Mouse (Mus musculus) limb, embryonic 14.5 days (tissue): ENCODE measurements around the gene Zfand3. TPM values are rescaled to one million over a fixed set of nuclear protein-coding genes. Genes with fewer than 3 reads are reported as not detected.

ENCODE experiments used
- ATAC-seq: fragments of 200-750 bp; cut with Nextera tagmentation; 2 replicates; pipeline ENCODE4 v1.8.0; 2017; ENCODE audit warnings: low read depth, moderate number of reproducible peaks, moderate TSS enrichment; ENCODE audit not compliant: low FRiP score
- DNase-seq: peaks from one replicate; pipeline ENCODE4 v3.0.0-alpha.2; 2015; ENCODE audit warnings: low spot score
- H3K27ac ChIP-seq: fragments of 300-500 bp; sonication (generic); replicated peaks from 2 replicates; pipeline ENCODE4 v1.5.1; 2014; ENCODE audit warnings: low read depth, mild to moderate bottlenecking, low read length, moderate library complexity, mixed read lengths
- H3K27me3 ChIP-seq: fragments of 300-500 bp; sonication (generic); 2 replicates; pipeline ENCODE4 v1.6.1; 2014; ENCODE audit warnings: low read length, mixed read lengths; ENCODE audit not compliant: control insufficient read depth, insufficient read depth
- H3K36me3 ChIP-seq: fragments of 300-500 bp; sonication (generic); 2 replicates; pipeline ENCODE4 v1.6.1; 2014; ENCODE audit warnings: mild to moderate bottlenecking, low read length, moderate library complexity, mixed read lengths; ENCODE audit not compliant: control insufficient read depth, insufficient read depth
- H3K4me1 ChIP-seq: fragments of 300-500 bp; sonication (generic); 2 replicates; pipeline ENCODE4 v1.6.1; 2014; ENCODE audit warnings: antibody characterized with exemption, low read length, mixed read lengths; ENCODE audit not compliant: control insufficient read depth, insufficient read depth
- H3K4me2 ChIP-seq: fragments of 300-500 bp; sonication (generic); replicated peaks from 2 replicates; pipeline ENCODE4 v1.6.1; 2014; ENCODE audit warnings: low read depth, mild to moderate bottlenecking, low read length, moderate library complexity; ENCODE audit not compliant: severe bottlenecking
- H3K4me3 ChIP-seq: fragments of 300-500 bp; sonication (generic); replicated peaks from 2 replicates; pipeline ENCODE4 v1.5.1; 2014; ENCODE audit warnings: low read length
- H3K9ac ChIP-seq: fragments of 300-500 bp; sonication (generic); 2 replicates; pipeline ENCODE4 v1.6.1; 2014; ENCODE audit warnings: mild to moderate bottlenecking, low read depth, low read length, moderate library complexity; ENCODE audit not compliant: severe bottlenecking
- H3K9me3 ChIP-seq: fragments of 300-500 bp; sonication (generic); 2 replicates; pipeline ENCODE4 v1.6.1; 2016; ENCODE audit warnings: low read length; ENCODE audit not compliant: control insufficient read depth
- POLR2A ChIP-seq: fragments of 200-500 bp; IDR thresholded peaks from 2 replicates; pipeline ENCODE4 v1.8.0; 2012; ENCODE audit warnings: inconsistent platforms, mild to moderate bottlenecking, moderate library complexity, borderline replicate concordance; ENCODE audit not compliant: insufficient read depth, insufficient read length; ENCODE audit errors: extremely low read depth
- WGBS: fragments of 180-500 bp; shearing (Covaris S2); extraction: QIAGEN DNeasy Blood & Tissue Kit; methylation state at CpG from one replicate; pipeline ENCODE4 v1.1.7; 2014; 5-methylcytosine and 5-hydroxymethylcytosine counted together
- polyA plus RNA-seq, 2 experiments: library from polyadenylated mRNA; depleted of rRNA in 1 of 2; stranded (reverse) in 1 of 2; unstranded in 1 of 2; fragments of >200 nt; fragmentation: Nextera tagmentation in 1 of 2; extraction: Ambion mirVana in 1 of 2; gene quantifications; 2 replicates each; pipeline versions ENCODE4 v1.2.1 to v1.2.3; 2012 to 2014

The Zfand3 gene
- polyA plus RNA-seq, 2 experiments, result 43.1 to 107 TPM

- ATAC-seq (no peak), DNase-seq (no peak)
- Histone ChIP-seq H3K4me1 (no peaks in the 10 kb centered on the region), H3K36me3 (no peaks in the 10 kb centered on the region), H3K27me3 (no peaks in the 10 kb centered on the region), H3K4me2 (no peak overlapping the region), H3K27ac (no peak overlapping the region), H3K9me3 (no peaks in the 10 kb centered on the region), H3K4me3 (no peak overlapping the region), H3K9ac (no peak overlapping the region)
- 88% methylated on average over 7 of the region's 7 CpGs for WGBS
- no peak for TF ChIP-seq POLR2A
Observed at GRCm38 (mm10) chr17:30112555-30113305, 108.2 kb downstream of the Zfand3 start.

- DNase-seq, result no peak
- no peak overlapping the region for H3K4me3 ChIP-seq
- no peaks in the 10 kb centered on the region for H3K36me3 ChIP-seq
- no peak overlapping the region for H3K27ac ChIP-seq
- no peaks in the 10 kb centered on the region for H3K9me3 ChIP-seq
- H3K9ac ChIP-seq, result no peak overlapping the region
- no peaks in the 10 kb centered on the region for H3K4me1 ChIP-seq
- 86% methylated on average over 3 of the region's 3 CpGs for WGBS
- no peak for TF ChIP-seq POLR2A
- no peak overlapping the region for H3K4me2 ChIP-seq
- no peaks in the 10 kb centered on the region for H3K27me3 ChIP-seq
- ATAC-seq, result no peak
Observed at GRCm38 (mm10) chr17:30114761-30115160, 110.2 kb downstream of the Zfand3 start.

DNA sequence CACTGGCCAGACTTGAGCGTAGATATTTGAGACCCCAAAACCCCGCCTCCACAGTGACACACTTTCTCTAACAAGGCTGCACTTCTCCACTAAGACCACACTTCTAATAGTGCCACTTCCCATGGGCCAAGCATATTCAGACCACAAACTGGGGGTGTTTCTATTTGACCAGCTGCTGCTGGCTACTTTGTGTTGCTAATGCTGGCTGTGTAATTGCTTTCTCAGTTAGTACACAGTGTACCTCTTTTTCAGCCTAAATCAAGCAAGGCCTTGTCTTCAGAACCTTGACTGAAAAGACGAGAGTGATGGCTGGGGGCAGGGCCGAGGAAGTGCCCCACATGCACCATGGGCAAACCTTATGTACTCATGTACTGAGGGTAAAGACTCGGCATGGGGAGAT lies 111.7 kb downstream of the Zfand3 start:
- Histone ChIP-seq H3K9ac (no peak overlapping the region), H3K36me3 (no peaks in the 10 kb centered on the region; the same call in 1 of the 2 replicates), H3K27me3 (no peaks in the 10 kb centered on the region), H3K4me1 (peaks cover 4% of the 10 kb centered on the region; the same call in 1 of the 2 replicates), H3K4me3 (no peak overlapping the region), H3K4me2 (no peak overlapping the region), H3K27ac (no peak overlapping the region), H3K9me3 (no peaks in the 10 kb centered on the region)
- TF ChIP-seq POLR2A, result no peak
- WGBS, result 80% methylated on average over 5 of the region's 5 CpGs
- DNase-seq, result no peak
- no peak for ATAC-seq

- peaks cover 6% of the 10 kb centered on the region; the same call in 1 of the 2 replicates for H3K36me3 ChIP-seq
- H3K4me2 ChIP-seq, result no peak overlapping the region
- DNase-seq (no peak), ATAC-seq (no peak)
- H3K4me1 ChIP-seq, result peaks cover 4% of the 10 kb centered on the region; the same call in 1 of the 2 replicates
- no peak for TF ChIP-seq POLR2A
- no peak overlapping the region for H3K27ac ChIP-seq
- no peaks in the 10 kb centered on the region for H3K9me3 ChIP-seq
- H3K4me3 ChIP-seq, result no peak overlapping the region
- H3K9ac ChIP-seq, result no peak overlapping the region
- no peaks in the 10 kb centered on the region for H3K27me3 ChIP-seq
- WGBS, result 80% methylated on average over 5 of the region's 5 CpGs
Observed at GRCm38 (mm10) chr17:30118036-30118435, 113.5 kb downstream of the Zfand3 start.

DNA sequence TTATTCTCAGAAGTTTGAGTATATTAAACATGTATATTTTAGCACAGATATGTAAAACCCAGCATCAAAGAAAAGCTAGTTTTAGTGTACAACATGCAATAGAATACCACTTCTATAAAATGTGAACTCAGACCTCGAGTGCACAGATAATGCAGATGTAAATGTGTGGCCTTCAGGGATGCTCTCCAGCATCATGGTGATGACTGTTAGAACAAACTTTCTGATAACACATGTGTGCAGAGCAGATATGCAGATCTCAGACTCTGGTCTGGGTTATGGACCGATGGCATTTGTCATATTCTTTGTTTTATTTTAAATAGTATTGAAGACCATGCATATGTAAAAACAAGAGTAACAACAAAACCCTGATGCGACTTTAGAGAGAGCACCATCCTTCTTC lies 117.7 kb downstream of the Zfand3 start:
- DNase-seq (no peak), ATAC-seq (no peak)
- no peak for TF ChIP-seq POLR2A

More for the DNA sequence above, 117.7 kb downstream of the Zfand3 start:
- H3K27me3 ChIP-seq, result no peaks in the 10 kb centered on the region
- WGBS, result 91% methylated on average over 3 of the region's 3 CpGs
- no peak overlapping the region for H3K9ac ChIP-seq
- H3K9me3 ChIP-seq, result no peaks in the 10 kb centered on the region
- H3K4me1 ChIP-seq, result peaks cover 4% of the 10 kb centered on the region; the same call in 1 of the 2 replicates
- no peak overlapping the region for H3K4me2 ChIP-seq
- no peak overlapping the region for H3K27ac ChIP-seq
- peaks cover 6% of the 10 kb centered on the region; the same call in 1 of the 2 replicates for H3K36me3 ChIP-seq
- no peak overlapping the region for H3K4me3 ChIP-seq
